Mouse (Mus musculus): Measurements from ENCODE around the gene Kpna3.
A peak's percentile ranks its signal among the peaks of the same experiment; 100 is the strongest.

Kpna3 gene

DNA sequence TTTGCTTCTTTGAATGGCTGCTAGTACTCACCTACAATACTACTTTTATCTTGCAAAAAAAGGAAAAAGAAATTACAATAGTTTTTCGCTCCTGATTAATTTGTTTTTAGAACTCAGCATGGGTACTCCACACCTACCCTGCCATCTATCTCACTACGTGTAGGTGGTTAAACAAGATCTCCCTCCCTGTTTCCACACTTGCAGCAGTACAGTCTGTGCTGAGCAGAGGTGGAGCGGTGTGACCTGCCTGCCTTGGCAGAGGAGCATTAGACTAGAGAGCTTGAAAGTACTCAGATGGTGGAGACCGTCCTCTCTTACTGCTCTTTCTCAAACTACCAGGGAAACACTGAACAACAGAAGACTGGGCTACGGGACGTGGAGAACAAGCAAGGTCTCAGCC lies 44.9 kb downstream of the Kpna3 start:
- DNase-seq (ENCODE audit: low read depth, low spot score) = no peak

DNA sequence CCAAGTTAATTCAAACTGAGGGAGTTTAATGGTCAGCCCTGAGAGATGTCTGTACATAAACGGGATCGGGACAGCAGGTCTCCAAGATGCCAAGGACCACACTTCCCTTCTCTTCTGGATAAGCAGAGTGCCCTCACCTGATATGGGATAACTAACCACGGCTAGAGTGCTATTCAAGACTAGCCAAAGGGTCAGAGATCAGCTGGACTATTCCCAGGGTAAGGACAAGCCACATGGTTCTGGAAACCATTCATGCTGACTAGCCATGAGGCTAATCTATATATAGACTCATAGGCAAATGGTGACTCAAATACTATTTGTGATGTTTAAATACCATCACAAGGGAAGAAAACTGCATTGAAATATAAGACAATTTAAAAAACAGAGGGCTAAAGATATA lies 49.1 kb downstream of the Kpna3 start:
- DNase-seq (ENCODE audit: low read depth, low spot score) = no peak

DNA sequence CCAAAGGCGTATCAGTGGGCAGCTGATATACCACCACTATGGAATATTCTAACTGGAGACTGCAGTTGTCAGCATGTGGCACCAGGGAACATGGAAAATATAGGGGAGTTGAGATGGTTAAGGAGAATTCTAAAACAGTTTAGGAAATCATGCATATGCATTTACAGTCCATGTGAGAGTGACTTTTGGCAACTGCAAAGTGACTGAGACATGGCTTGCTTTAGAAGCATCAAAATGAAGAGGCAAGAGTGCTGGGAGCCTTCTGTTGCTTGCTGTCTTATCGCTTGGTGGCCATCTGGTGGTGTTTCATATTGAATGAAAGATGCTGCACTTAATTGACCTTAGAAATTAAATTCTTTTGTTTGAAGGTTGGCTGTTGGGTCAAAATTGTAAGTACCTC lies 72.4 kb downstream of the Kpna3 start:
- DNase-seq (ENCODE audit: low read depth, low spot score) = no peak

DNA sequence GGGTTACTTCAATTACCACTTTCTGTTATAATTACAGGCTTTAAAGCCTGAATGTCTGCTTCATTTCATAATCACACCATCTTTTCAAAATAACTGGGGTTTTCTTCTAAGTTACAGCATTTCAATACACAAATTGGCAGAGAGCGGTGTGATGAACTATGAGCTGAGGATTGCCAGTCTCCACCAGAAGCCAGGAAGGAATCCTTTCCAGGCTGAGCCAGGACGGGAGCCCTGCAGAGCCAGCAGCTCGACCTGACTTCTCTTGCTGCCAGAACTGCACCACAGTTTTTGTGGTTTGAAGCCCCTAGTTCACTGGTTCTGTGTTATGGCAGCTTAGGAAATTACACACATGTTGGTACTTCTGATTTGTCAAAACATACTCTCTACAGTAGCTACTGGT lies 75.0 kb downstream of the Kpna3 start:
- DNase-seq (ENCODE audit: low read depth, low spot score) = no peak

DNA sequence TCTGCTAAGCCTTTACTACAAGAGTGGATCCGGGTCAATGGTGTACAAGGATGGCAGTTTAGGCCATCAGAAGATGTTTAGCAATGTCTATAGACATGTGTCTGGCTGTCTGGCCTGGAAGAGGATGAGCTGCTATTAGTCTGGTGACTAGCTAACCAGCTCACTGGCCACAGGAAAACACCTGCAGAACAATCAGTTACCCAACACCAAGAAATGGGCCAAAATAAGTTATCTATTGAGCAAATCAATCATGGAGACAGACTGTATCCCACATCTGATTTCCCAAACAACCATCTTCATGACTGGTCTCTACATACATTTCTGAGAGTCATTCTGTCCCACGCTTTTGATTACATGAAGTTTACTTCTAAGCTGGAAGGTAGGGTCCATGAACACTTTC lies 75.9 kb downstream of the Kpna3 start:
- DNase-seq (ENCODE audit: low read depth, low spot score) = no peak

DNA sequence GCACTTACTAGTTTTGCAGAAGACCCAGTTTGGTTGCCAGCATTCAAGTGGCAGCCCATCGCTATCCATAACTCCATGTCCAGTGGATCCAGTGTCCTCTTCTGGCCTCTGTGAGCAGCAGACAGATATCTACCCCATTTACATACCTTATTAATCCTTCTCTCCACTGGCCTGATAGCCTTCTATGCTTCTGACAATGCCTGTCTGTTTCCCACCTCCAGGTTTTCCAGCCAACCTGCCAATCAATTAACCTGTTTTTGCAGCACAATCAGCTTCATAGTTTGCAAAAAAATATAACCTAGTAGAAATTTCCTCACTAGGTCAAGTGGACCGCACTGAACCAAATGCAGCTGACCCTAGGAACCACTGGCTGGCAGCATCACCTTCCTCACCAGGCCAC lies 77.4 kb downstream of the Kpna3 start:
- DNase-seq (ENCODE audit: low read depth, low spot score) = no peak

DNA sequence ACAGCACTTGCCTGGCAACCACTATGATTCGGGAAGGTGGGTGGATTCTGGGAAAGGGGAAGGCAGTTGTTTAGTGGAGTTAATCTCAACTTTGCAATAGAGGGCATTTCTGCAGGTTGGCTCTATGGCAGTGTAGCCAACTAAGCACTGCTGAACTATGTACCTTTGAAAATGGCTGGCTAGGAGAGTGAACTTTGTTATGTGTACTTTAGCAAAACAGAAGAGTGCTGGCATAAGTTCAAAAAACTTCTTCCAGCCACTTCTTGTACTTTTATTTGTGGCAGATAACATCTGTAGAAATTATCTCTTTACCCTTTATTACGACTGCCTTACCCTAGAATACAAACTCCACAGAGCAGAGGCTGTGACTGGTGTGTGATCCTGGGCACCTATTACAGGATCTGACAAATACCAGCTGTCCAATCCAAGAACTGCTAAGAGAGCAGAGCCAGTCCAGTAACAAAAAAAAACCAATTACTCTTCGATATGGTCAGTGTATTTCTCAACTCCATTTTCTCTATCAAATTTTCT lies 78.6 kb downstream of the Kpna3 start:
- no peak for DNase-seq (ENCODE audit: low read depth, low spot score)

DNA sequence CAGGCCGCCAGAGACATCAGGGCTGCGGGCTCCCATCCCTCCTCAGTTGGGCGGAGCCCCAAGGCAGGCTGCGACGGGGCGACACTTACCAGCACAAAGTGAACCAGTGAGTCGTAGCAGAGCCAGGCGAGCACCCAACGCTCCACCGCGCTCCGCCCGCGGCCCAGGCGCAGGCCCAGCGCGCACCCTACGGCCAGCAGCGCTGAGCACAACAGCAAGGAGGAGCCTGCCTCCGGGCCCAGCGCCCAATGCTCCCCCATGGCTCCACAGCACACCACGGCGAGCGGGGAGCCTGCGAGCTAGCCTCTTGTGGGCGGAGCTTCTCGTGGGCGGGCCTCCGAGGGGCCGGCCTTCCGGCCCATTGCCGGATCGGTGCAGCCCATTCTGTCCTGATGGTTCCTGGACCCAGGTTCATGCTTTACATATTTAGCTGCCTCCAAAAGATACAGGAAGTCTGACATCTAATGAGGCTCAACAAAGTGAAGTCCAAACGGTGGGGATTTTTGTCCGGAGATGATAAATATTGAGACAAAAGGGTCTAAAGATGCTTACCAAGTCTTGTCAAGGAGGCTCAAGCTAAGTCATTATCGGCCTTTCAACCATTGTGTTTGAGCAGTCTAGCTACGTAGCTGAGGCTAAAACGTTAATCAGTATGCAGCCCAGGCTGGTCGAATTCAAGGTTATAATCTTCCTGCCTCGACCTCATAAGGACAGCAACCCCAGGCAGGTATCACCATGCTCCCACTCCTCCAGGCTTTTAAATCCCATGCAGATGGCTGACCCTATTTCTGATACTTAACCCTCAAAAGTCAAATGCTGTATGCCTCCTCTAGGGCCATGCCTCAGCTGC lies 79.3 kb downstream of the Kpna3 start, which contains the start of gene Ebpl:
Gene Ebpl, minus strand, starts transcription at position 309 of the 850 bp plus-strand sequence.
- peak; percentile 94 for DNase-seq (ENCODE audit: low read depth, low spot score)

DNA sequence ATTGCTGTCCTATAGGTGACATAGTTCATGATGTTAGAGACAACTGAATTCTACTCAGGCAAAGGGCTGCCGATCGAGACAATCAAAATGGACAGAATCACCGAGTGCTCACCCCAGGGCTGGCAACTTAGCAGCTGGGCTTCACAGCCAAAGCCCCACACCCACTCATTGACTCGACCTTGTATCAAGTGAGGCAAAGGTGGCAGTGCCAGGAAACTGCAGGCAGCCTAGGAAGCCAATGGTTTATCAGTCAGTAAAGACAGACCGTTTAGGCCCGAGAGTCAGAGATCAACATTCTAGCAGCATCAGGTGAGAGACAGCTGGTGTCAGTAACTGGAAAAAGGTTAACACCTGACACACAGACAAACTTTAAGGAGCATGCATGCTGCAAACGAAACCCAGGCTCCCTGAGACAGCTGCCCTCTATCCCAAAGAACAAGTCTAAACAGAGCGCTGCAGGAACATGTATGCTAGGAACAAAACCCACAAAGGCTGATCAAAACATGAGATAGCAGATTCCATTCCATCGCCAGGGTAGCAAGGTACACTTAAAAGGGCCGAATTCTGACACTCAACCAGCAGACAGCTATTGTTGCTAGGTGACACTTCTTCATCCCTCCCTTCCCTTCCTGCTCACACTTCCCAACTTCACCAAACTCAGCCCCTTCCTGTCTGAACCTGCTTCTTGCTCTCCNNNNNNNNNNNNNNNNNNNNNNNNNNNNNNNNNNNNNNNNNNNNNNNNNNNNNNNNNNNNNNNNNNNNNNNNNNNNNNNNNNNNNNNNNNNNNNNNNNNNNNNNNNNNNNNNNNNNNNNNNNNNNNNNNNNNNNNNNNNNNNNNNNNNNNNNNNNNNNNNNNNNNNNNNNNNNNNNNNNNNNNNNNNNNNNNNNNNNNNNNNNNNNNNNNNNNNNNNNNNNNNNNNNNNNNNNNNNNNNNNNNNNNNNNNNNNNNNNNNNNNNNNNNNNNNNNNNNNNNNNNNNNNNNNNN lies 85.1 kb downstream of the Kpna3 start:
- DNase-seq (ENCODE audit: low read depth, low spot score) = no peak

DNA sequence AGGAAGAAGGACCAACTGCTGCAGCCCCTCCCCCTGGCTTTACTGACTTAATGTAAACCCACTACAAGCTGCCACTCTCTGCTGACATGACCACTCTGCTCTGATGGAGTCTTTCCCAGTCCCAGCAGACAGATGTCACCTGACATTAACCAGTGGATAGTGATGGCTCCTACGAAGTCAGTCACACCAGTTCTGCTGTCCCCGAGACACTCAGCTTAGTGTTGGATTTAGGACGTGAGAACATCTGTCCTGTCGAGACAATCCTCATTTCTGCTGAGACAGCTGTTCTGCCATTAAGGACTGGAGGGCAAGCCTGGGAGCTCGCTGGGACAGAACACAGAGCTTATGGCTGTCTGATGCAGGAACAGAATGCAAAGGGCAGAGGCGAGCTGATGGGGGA lies 88.9 kb downstream of the Kpna3 start:
- no peak for DNase-seq (ENCODE audit: low read depth, low spot score)

DNA sequence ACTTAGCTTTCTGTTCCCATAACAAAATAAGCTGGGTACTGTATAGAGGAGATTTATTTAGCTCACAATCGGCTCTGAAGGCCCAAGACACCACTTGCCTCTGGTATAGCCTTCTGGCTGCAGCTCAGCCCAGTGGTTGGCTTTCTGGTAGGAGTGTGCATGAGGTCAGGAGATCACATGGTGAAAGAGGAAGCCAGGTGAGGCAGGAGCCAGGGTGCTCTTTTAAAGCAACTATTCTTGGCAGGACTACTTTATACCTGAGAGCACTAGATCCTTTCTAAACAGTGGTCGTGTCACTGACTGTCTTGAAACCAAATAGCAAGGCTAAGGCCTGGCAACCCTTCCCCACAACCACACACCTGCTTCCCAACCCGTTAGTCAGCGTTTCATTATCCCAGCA lies 89.8 kb downstream of the Kpna3 start:
- DNase-seq (ENCODE audit: low read depth, low spot score) = no peak

DNA sequence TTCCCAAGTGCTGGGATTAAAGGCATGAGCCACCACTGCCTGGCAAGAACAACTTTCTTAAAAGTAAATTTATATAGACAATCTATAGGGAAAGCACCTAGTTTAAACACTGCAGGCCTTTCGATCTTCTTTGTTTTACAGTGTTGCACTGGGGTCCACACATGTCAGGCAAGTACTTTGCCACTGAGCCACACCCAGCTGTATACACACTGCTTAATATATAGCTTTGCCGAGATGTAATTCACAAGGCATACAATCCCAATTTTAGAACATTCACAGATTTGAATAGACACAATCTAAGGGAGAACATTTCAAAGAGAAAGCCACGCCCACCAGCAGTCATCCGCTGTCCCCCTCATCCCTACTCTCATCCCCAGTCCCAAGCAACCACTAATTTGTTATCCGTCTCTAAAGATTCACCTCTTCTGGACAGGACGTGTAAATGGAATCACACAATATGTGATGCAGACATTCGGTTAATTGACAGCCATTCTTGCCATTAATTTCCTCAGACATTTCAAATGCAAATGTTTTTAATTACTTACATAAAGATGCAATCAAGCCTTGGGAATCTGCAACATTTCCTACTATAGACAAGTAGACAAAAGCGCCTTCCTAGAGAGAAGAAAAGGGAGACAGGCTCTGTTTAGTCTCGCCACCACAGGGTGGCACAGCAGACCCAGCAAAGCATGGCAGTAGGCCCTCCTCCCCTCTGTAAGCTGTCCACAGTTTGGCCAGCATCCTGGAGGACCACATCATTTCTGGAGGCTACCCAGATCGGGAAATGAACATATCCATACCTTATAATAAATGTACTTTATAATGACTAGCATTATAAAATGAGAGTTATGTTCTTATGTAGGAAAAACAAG lies 92.6 kb downstream of the Kpna3 start:
- no peak for DNase-seq (ENCODE audit: low read depth, low spot score)

DNA sequence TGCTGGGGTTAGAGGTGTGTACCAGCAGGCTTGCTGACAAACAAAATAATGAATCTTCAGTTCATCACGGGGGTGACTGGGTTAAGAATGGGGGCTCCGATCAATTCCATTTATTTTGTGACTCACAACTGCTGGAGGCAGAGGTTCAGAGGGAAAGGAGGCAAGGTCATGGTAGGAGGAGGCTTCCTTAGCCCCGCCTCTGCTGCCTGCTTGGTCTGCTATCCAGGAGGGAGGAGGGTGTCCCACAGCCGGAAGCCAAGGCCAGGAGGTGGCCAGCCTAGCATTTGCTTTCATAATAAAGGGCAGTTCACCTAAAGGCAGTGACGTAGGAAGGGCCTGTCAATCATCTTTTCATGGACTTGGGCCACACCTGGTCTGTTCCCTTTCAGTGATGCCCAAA lies 95.1 kb downstream of the Kpna3 start:
- no peak for DNase-seq (ENCODE audit: low read depth, low spot score)

DNA sequence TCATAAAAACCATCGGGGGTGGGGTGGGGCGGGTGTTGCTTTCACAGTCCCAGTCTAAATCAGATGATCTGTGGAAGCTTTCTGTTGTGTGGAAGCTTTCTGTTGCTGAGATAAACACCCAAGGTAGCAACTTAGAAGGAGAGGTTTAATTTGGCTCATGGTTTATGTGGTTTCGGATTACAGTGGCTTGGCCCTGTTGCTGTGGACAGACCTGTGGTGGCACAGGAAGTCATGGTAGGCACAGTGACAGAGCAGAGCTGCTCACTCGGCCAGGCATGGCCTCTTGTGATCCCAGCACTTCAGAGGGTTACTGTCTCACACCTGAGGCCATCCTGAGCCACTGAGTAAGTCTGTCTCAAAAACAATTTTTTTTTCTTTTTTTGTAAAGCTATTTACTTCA lies 100.3 kb downstream of the Kpna3 start:
- no peak for DNase-seq (ENCODE audit: low read depth, low spot score)

DNA sequence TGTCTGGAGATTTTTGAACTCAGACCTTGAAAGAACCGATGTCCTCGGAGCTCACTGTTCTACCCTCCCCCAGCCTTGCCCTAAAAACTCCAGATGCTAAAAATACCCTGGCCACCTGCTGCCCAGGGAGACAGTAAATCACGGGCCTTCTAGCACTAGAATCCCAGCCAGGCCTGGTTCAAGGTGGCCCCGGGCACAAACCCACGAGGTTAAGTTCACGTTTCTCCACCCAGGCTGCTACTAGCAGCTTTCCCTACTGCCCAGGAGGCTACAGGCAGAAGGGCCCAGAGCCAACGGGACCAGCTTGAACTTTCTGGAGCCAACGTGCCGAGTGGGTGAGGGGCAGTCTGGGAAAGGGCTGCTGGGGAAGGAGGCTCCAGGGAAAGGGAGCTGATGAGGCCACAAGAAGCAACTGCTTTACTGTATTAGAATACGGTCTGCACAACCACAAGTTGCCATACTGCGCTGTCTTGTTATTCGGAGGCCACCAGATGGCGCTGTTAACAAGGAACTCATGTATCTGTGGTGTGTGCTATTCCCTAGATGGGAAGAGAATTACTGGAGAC lies 108.6 kb downstream of the Kpna3 start:
- peak; percentile 82 for DNase-seq (ENCODE audit: low read depth, low spot score)

DNA sequence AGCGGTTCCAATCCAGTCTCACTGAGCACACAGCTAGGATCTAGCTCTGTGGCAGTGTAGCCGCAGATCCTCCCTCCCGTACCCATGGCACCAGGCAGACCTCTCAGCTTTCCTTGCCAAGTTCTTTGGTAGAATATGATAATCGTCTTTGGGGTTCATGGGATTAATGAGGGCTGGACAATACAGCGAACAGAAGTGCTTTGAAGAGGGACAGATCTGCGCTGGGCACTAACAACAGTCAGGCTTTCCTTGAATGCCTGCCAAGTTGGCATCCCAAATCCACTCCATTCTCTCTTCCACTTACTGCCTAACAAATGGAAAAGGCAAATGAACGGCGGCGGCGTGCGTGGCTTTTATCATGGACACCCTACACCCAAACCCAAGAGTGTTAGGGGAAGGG lies 109.1 kb downstream of the Kpna3 start:
- DNase-seq (ENCODE audit: low read depth, low spot score) = no peak

DNA sequence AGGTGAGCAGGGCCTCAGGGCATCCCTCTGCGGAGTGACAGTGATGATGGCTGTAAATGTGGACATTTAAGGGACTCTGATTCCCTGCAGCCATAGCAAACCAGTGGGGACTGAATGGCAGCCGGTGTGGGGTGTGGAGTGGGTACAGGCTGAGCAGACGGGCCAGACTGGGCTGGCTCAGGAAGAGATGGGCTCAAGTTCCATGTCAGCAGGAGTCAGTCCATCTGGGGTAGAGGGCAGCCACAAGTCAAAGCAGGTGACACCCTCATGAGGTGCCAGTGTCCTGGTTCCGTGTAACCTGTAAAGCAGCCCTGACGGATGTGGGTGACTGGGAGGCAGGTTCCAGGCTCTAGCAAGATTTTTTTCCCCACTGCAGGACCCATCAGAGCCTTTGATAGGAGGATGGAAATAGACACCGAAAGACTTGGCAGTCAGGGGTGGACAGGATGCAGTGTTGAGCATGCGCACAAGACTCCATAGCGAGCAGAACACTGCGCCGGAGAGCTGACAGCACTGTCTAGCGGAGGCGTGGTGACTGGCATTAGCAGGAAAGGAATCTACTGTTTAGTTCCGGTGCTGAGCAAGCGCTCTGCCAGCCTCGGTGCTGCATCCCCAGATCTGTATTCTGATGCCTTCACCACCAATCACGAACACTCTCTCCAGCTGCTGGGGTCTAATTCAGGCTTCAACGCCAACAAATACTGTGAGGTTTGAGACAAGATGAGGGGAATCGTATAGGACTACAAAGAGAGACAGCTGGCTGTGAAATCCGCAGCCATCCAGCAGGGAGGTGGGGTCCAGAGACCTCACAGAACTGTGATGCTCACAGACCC lies 111.8 kb downstream of the Kpna3 start:
- DNase-seq (ENCODE audit: low read depth, low spot score) = no peak

DNA sequence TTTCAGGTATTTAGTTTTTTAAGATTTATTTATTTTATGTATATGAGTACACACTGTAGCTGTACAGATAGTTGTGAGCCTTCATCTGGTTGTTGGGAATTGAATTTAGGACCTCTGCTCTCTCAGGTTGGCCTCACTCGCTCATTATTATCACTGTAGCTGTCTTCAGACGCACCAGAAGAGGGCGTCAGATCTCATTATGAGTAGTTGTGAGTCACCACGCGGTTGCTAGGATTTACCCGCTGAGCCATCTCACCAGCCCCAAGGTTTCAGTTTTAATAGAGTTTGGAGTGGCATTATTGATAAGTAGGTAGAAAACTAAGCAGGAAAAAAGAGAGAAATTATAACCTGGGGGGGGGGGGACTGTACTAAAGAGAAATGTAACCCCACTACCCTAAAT lies 112.7 kb downstream of the Kpna3 start:
- peak; percentile 59 for DNase-seq (ENCODE audit: low read depth, low spot score)

DNA sequence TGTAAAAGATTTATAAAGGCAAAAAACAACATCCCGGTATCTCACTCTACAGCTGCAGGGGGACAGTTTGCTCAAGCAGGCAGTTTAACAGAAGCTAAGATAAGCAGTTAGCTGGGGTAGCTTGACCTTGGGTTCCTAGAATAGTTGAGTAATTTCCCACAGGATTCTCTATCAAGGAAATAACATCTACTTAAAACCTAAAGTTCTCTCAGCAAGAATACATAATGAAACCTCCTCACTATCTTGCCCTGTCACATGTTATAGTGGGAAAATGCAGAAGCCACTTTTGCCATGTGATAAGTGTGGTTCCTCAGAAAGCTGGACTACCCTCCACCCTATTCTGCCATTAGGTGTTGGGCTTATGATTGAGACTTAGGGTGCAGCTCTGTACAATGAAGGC lies 116.9 kb downstream of the Kpna3 start:
- no peak for DNase-seq (ENCODE audit: low read depth, low spot score)

DNA sequence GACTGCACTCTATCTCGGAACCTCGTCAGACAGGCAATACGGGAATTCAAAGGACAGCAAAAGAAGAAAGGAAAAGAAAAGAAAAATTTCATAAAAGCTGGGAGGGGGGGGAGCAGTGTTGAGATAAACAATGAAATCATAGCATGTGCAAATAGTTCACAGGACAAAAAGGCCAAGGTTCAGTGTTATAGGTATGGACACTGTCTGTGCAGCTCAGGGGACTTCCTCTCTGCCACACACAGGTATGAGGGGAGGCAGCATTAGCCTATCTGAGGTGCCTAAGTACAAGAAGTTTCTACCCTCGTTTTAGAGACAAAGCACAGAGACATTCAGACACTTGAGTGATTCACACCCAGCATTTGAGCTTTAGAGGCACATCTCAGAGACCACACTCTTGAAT lies 118.5 kb downstream of the Kpna3 start:
- DNase-seq (ENCODE audit: low read depth, low spot score) = no peak

Measured in A20 (cell line).